Mouse (Mus musculus) MEL (cell line): Measurements from ENCODE around the gene 2310003L06Rik. TPM values are rescaled to one million over a fixed set of nuclear protein-coding genes. Genes with fewer than 3 reads are reported as not detected.

Experiments
- DNase-seq: peaks from one replicate; pipeline ENCODE4 v3.0.0; 2011; ENCODE audit warnings: low read depth, low spot score
- H3K27ac ChIP-seq: 2 replicates; pipeline ENCODE4 v1.5.1; 2012; ENCODE audit warnings: low read depth, mild to moderate bottlenecking, control low read depth, low read length, moderate library complexity; ENCODE audit not compliant: control insufficient read depth
- H3K27me3 ChIP-seq, 2 experiments: fragments of 150-350 bp in 1 of 2; sonication (generic) in 1 of 2; 2 replicates each; pipeline ENCODE4 v1.6.1; 2012; ENCODE audit warnings: low read length in 2 of 2, mild to moderate bottlenecking in 2 of 2, improper control_type of control experiment in 1 of 2, moderate library complexity in 1 of 2; ENCODE audit not compliant: insufficient read depth in 2 of 2, control insufficient read depth in 1 of 2
- H3K36me3 ChIP-seq, 2 experiments: 2 replicates each; pipeline ENCODE4 v1.6.1; 2012 to 2014; ENCODE audit warnings: low read length in 2 of 2, improper control_type of control experiment in 1 of 2, inconsistent platforms in 1 of 2, mild to moderate bottlenecking in 1 of 2; ENCODE audit not compliant: insufficient read depth in 2 of 2, control insufficient read depth in 1 of 2
- H3K4me1 ChIP-seq, 2 experiments: fragments of 150-350 bp in 1 of 2; sonication (generic) in 1 of 2; 2 replicates each; pipeline ENCODE4 v1.6.1; 2012; ENCODE audit warnings: low read length in 2 of 2, improper control_type of control experiment in 1 of 2, mild to moderate bottlenecking in 1 of 2; ENCODE audit not compliant: insufficient read depth in 2 of 2, control insufficient read depth in 1 of 2
- H3K4me3 ChIP-seq, 2 experiments: fragments of 150-350 bp in 1 of 2; sonication (generic) in 1 of 2; 2 replicates each; pipeline ENCODE4 v1.5.1; 2012; ENCODE audit warnings: low read depth in 2 of 2, low read length in 2 of 2, mild to moderate bottlenecking in 2 of 2, moderate library complexity in 2 of 2, control low read depth in 1 of 2, improper control_type of control experiment in 1 of 2; ENCODE audit not compliant: control insufficient read depth in 1 of 2, insufficient read depth in 1 of 2
- H3K79me2 ChIP-seq: 2 replicates; pipeline ENCODE4 v1.6.1; 2012; ENCODE audit warnings: mild to moderate bottlenecking, low read length, moderate library complexity; ENCODE audit not compliant: control insufficient read depth, poor library complexity, insufficient read depth
- H3K9ac ChIP-seq: 2 replicates; pipeline ENCODE4 v1.6.1; 2012; ENCODE audit warnings: low read depth, mild to moderate bottlenecking, control low read depth, low read length, moderate library complexity; ENCODE audit not compliant: control insufficient read depth, poor library complexity, severe bottlenecking
- H3K9me3 ChIP-seq: fragments of 150-350 bp; sonication (generic); replicated peaks from 2 replicates; pipeline ENCODE4 v1.6.1; 2012; ENCODE audit warnings: mild to moderate bottlenecking, low read length, improper control_type of control experiment, moderate library complexity; ENCODE audit not compliant: insufficient read depth
- CTCF ChIP-seq, 3 experiments: IDR thresholded peaks in 2 of 3; conservative IDR thresholded peaks in 1 of 3; 2 replicates each; pipeline ENCODE4 v1.5.1; 2011 to 2012; ENCODE audit warnings: low read length in 3 of 3, low read depth in 2 of 3, mild to moderate bottlenecking in 2 of 3, improper control_type of control experiment in 1 of 3, inconsistent platforms in 1 of 3, mixed read lengths in 1 of 3, moderate library complexity in 1 of 3; ENCODE audit not compliant: control insufficient read depth in 1 of 3, insufficient read depth in 1 of 3, poor library complexity in 1 of 3, severe bottlenecking in 1 of 3
- ELF1 ChIP-seq: IDR thresholded peaks from 2 replicates; pipeline ENCODE4 v1.6.1; 2014; ENCODE audit warnings: low read depth, mild to moderate bottlenecking, inconsistent platforms, low read length, improper control_type of control experiment, moderate library complexity
- EP300 ChIP-seq, 2 experiments: IDR thresholded peaks; 2 replicates each; pipeline ENCODE4 v1.6.1; 2011; ENCODE audit warnings: improper control_type of control experiment in 2 of 2, low read length in 2 of 2, low read depth in 1 of 2, mild to moderate bottlenecking in 1 of 2
- JUND ChIP-seq: IDR thresholded peaks from 2 replicates; pipeline ENCODE4 v1.6.1; 2011; ENCODE audit warnings: low read depth, mild to moderate bottlenecking, improper control_type of control experiment, low read length
- MAFK ChIP-seq: IDR thresholded peaks from 2 replicates; pipeline ENCODE4 v1.6.1; 2011; ENCODE audit warnings: low read depth, mild to moderate bottlenecking, low read length, improper control_type of control experiment, borderline replicate concordance
- MAX ChIP-seq: IDR thresholded peaks from 2 replicates; pipeline ENCODE4 v1.6.1; 2011; ENCODE audit warnings: low read length, improper control_type of control experiment
- MAZ ChIP-seq: IDR thresholded peaks from 2 replicates; pipeline ENCODE4 v1.6.1; 2012; ENCODE audit warnings: low read depth, mild to moderate bottlenecking, inconsistent platforms, low read length, improper control_type of control experiment
- MEF2A ChIP-seq: IDR thresholded peaks from 2 replicates; pipeline ENCODE4 v1.6.1; 2014; ENCODE audit warnings: low read depth, mild to moderate bottlenecking, inconsistent platforms, low read length, improper control_type of control experiment; ENCODE audit not compliant: poor library complexity, insufficient replicate concordance, severe bottlenecking; ENCODE audit errors: extremely low read depth
- MYC ChIP-seq: IDR thresholded peaks from 2 replicates; pipeline ENCODE4 v1.6.1; 2011; ENCODE audit warnings: low read depth, mild to moderate bottlenecking, low read length, improper control_type of control experiment, moderate library complexity
- NELFE ChIP-seq: IDR thresholded peaks from 2 replicates; pipeline ENCODE4 v1.6.1; 2011; ENCODE audit warnings: low read depth, low read length, improper control_type of control experiment
- NRF1 ChIP-seq: IDR thresholded peaks from 2 replicates; pipeline ENCODE4 v1.6.1; 2014; ENCODE audit warnings: low read depth, mild to moderate bottlenecking, inconsistent platforms, low read length, improper control_type of control experiment, moderate library complexity; ENCODE audit not compliant: poor library complexity, insufficient read depth, severe bottlenecking
- POLR2A ChIP-seq, 2 experiments: IDR thresholded peaks; 2 replicates each; pipeline ENCODE4 v1.6.1; 2011 to 2012; ENCODE audit warnings: low read length in 2 of 2, mild to moderate bottlenecking in 2 of 2, control low read depth in 1 of 2, improper control_type of control experiment in 1 of 2, low read depth in 1 of 2, moderate library complexity in 1 of 2; ENCODE audit not compliant: control insufficient read depth in 1 of 2, insufficient read depth in 1 of 2, poor library complexity in 1 of 2
- RAD21 ChIP-seq: IDR thresholded peaks from 2 replicates; pipeline ENCODE4 v1.6.1; 2011; ENCODE audit warnings: mild to moderate bottlenecking, low read depth, low read length, improper control_type of control experiment
- SIN3A ChIP-seq: IDR thresholded peaks from 2 replicates; pipeline ENCODE4 v1.6.1; 2012; ENCODE audit warnings: low read length, improper control_type of control experiment, inconsistent platforms
- SMC3 ChIP-seq: IDR thresholded peaks from 2 replicates; pipeline ENCODE4 v1.6.1; 2011; ENCODE audit warnings: low read depth, low read length, improper control_type of control experiment
- TAL1 ChIP-seq: IDR thresholded peaks from 2 replicates; pipeline ENCODE4 v1.6.1; 2012; ENCODE audit warnings: mild to moderate bottlenecking, inconsistent platforms, low read length, moderate library complexity, mixed read lengths
- TBP ChIP-seq: IDR thresholded peaks from 2 replicates; pipeline ENCODE4 v1.8.0; 2011; ENCODE audit warnings: low read depth, low read length, improper control_type of control experiment
- TCF12 ChIP-seq: IDR thresholded peaks from 2 replicates; pipeline ENCODE4 v1.6.1; 2014; ENCODE audit warnings: low read depth, mild to moderate bottlenecking, inconsistent platforms, low read length, improper control_type of control experiment, moderate library complexity
- UBTF ChIP-seq: IDR thresholded peaks from 2 replicates; pipeline ENCODE4 v1.6.1; 2012; ENCODE audit warnings: low read depth, mild to moderate bottlenecking, inconsistent platforms, low read length, improper control_type of control experiment, moderate library complexity, borderline replicate concordance; ENCODE audit not compliant: insufficient read depth
- ZKSCAN1 ChIP-seq: IDR thresholded peaks from 2 replicates; pipeline ENCODE4 v1.6.1; 2012; ENCODE audit warnings: low read depth, mild to moderate bottlenecking, inconsistent platforms, low read length, improper control_type of control experiment, moderate library complexity
- ZNF384 ChIP-seq: IDR thresholded peaks from 2 replicates; pipeline ENCODE4 v1.6.1; 2012; ENCODE audit warnings: low read depth, mild to moderate bottlenecking, inconsistent platforms, low read length, improper control_type of control experiment
- polyA plus RNA-seq, 2 experiments: library from polyadenylated mRNA; stranded (reverse) in 1 of 2; unstranded in 1 of 2; fragments of >175 nt in 1 of 2; fragments of >200 nt in 1 of 2; gene quantifications; 2 replicates each; pipeline versions ENCODE4 v1.2.1 to v1.2.4; 2012; ENCODE audit warnings: low replicate concordance in 2 of 2, low read depth in 1 of 2; ENCODE audit not compliant: insufficient read length in 2 of 2, insufficient read depth in 1 of 2, missing spikeins in 1 of 2
- total RNA-seq: library from RNA; depleted of rRNA; stranded (reverse); fragments of 300-350 nt; gene quantifications from 2 replicates; pipeline ENCODE4 v1.2.3, GENCODE M21; 2012; rRNA removed

Gene 2310003L06Rik
- not detected in 2 replicates for total RNA-seq
- polyA plus RNA-seq, result not detected

GRCm38 (mm10) chr5:87969201-87969600 is at the start of gene 2310003L06Rik, which contains the start of gene Gm28434:
2310003L06Rik (plus strand) TSS chr5:87969459.
Gm28434 (plus strand) TSS chr5:87969517.
- Histone ChIP-seq H3K27me3 (no peaks in the 10 kb centered on the region), H3K9me3 (no peaks in the 10 kb centered on the region), H3K4me3 (no peak within 1 kb of the TSS), H3K9ac (no peak within 1 kb of the TSS), H3K36me3 (no peaks in the 10 kb centered on the region), H3K4me1 (no peaks in the 10 kb centered on the region), H3K27ac (no peak within 1 kb of the TSS), H3K79me2 (no peaks in the 10 kb centered on the region)
- TF ChIP-seq CTCF (IDR thresholded peaks at IDR 0.05 in 2 of 3, conservative IDR thresholded peaks at IDR 0.05 in 1 of 3; ENCODE audit: control insufficient read depth in 1 of 3, insufficient read depth in 1 of 3, low read depth in 2 of 3, low read length in 3 of 3, poor library complexity in 1 of 3, severe bottlenecking in 1 of 3), result no peak
- TF ChIP-seq MAX, result no peak
- no peak for TF ChIP-seq POLR2A (IDR thresholded peaks at IDR 0.05; ENCODE audit: control insufficient read depth in 1 of 2, insufficient read depth in 1 of 2, low read depth in 1 of 2, low read length in 2 of 2, poor library complexity in 1 of 2)
- TF ChIP-seq TBP, result no peak
- no peak for TF ChIP-seq MAFK
- no peak for DNase-seq

GRCm38 (mm10) chr5:87925372-87925771 is 43.9 kb upstream of the 2310003L06Rik start, which contains the start of gene Csn3:
Csn3 (plus strand) TSS chr5:87925579.
- H3K9me3 ChIP-seq, result no peaks in the 10 kb centered on the region
- no peak for DNase-seq
- TF ChIP-seq NRF1, result no peak
- no peak for TF ChIP-seq TCF12
- no peak for TF ChIP-seq MEF2A
- no peak for TF ChIP-seq TBP
- TF ChIP-seq EP300 (IDR thresholded peaks at IDR 0.05; ENCODE audit: low read depth in 1 of 2, low read length in 2 of 2), result no peak
- TF ChIP-seq SMC3, result no peak
- TF ChIP-seq ZNF384, result no peak
- TF ChIP-seq POLR2A (IDR thresholded peaks at IDR 0.05; ENCODE audit: control insufficient read depth in 1 of 2, insufficient read depth in 1 of 2, low read depth in 1 of 2, low read length in 2 of 2, poor library complexity in 1 of 2), result no peak
- no peak for TF ChIP-seq TAL1
- no peak for TF ChIP-seq MYC
- TF ChIP-seq MAZ, result no peak
- TF ChIP-seq NELFE, result no peak
- no peak for TF ChIP-seq MAFK
- TF ChIP-seq JUND, result no peak
- TF ChIP-seq SIN3A, result no peak
- TF ChIP-seq MAX, result no peak
- TF ChIP-seq UBTF, result no peak
- no peak for TF ChIP-seq ZKSCAN1
- no peak for TF ChIP-seq ELF1
- no peak for TF ChIP-seq RAD21
- TF ChIP-seq, all 39 proteins: peak for 0
- Histone ChIP-seq H3K9ac (no peak within 1 kb of the TSS), H3K79me2 (no peaks in the 10 kb centered on the region), H3K36me3 (no peaks in the 10 kb centered on the region), H3K27ac (no peak within 1 kb of the TSS), H3K4me3 (no peak within 1 kb of the TSS), H3K27me3 (no peaks in the 10 kb centered on the region), H3K4me1 (no peaks in the 10 kb centered on the region)
